In the genomic region with DNA sequence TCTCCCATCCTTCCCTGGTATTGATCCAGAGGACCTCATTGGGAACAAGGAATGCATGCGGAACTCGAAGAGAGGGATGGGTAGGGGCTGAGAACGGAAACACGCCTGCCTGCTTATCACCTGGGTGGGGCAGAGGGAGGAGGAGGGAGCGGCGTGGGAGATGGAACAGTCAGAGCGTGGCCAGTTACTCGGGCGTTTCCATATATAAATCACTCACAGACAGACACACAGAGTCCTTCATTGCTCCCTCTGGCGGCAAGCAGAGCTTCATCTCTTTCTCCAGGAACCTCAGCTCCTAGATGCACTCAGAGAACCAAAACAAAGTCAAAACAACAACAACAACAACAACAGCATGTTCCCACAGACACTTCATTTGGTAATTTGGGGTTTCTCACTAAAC, we compare ENCODE assay signal across 8 mouse cellular contexts. TPM values are rescaled to one million over a fixed set of nuclear protein-coding genes. Genes with fewer than 3 reads are reported as not detected.
DNase-seq lines count a peak whose midpoint lies in the region; ATAC-seq and TF ChIP-seq lines count a peak whose summit lies in the region.

No protein-coding gene starts in this region.

- DNase-seq in left cerebral cortex, postnatal 25 days (ENCODE audit: low spot score in 2 of 2), result peak; percentile 26 to 59
- DNase-seq in left cerebral cortex, adult 11 months (ENCODE audit: low spot score), result no peak
- DNase-seq in NIH3T3 (ENCODE audit: low read depth), result peak; percentile 78
- no peak for DNase-seq in heart, postnatal 0 days (ENCODE audit: low spot score)
- DNase-seq in lung, adult 18-20 months, result peak; percentile 38 to 56
- DNase-seq in thymus, postnatal 36 days, result peak; percentile 31 to 42
- DNase-seq in retina, postnatal 1 day, result no peak
- DNase-seq in gastrocnemius, postnatal 10 days, result no peak

- intact Hi-C loops in left cerebral cortex, postnatal 25 days (cut with DNase I), result loop anchor here (2.0 kb wide), 2 partner anchors 36 to 70 kb away; no protein-coding TSS in a partner anchor

- ATAC-seq in heart, postnatal 0 days (ENCODE audit: insufficient read depth, low read depth), result peak; percentile 28; the same call in 1 of the 2 replicates

- no peak for TF ChIP-seq EP300 in heart, postnatal 0 days (IDR thresholded peaks at IDR 0.05; ENCODE audit: low read depth)

- H3K4me1 ChIP-seq in heart, postnatal 0 days (ENCODE audit: control insufficient read depth, insufficient read depth), result peaks cover 19% of the 10 kb centered on the region

- peak overlapping the region; percentile 57 for H3K27ac ChIP-seq in heart, postnatal 0 days (ENCODE audit: low read depth)

- H3K36me3 ChIP-seq in heart, postnatal 0 days (replicated peaks; ENCODE audit: control insufficient read depth, insufficient read depth, low read length), result no peaks in the 10 kb centered on the region

- H3K27me3 ChIP-seq in heart, postnatal 0 days (ENCODE audit: control insufficient read depth, insufficient read depth, low read length), result no peaks in the 10 kb centered on the region

- H3K9ac ChIP-seq in heart, postnatal 0 days (replicated peaks; ENCODE audit: low read depth, low read length), result no peak overlapping the region

- peak overlapping the region; percentile 22; the same call in 1 of the 2 replicates for H3K4me2 ChIP-seq in heart, postnatal 0 days (ENCODE audit: low read depth, low read length)

- peak; percentile 62 for TF ChIP-seq CTCF in heart, postnatal 0 days (IDR thresholded peaks at IDR 0.05; ENCODE audit: low read depth)

- no peak overlapping the region for H3K4me3 ChIP-seq in heart, postnatal 0 days (ENCODE audit: low read depth, low read length)

- WGBS in heart, postnatal 0 days, result 4% methylated on average over 10 of the region's 10 CpGs

- H3K9me3 ChIP-seq in heart, postnatal 0 days (replicated peaks; ENCODE audit: control insufficient read depth, low read length), result no peaks in the 10 kb centered on the region

RNA-seq across cellular contexts. Expression of gene Tnni1, which starts 9.5 kb away (rescaled TPM):
- total RNA-seq in left cerebral cortex, postnatal 25 days (2021), result 1 to 10 TPM; 2.5 to 3.4 TPM
- 4,186 and 4,592 TPM in 2 replicates for total RNA-seq in heart, postnatal 0 days (2014; rRNA removed; ENCODE audit: low replicate concordance)
- polyA plus RNA-seq in heart, postnatal 0 days (2015; fragmentation: Nextera tagmentation; extraction: Ambion mirVana), result 4,392 and 4,399 TPM in 2 replicates
- 100 to 1,000 TPM; 162 to 214 TPM for total RNA-seq in gastrocnemius, postnatal 10 days (2021)

RNA-seq across cellular contexts. Expression of gene Phlda3, which starts 22.8 kb away (rescaled TPM):
- 10 to 100 TPM; 20.0 to 20.3 TPM for total RNA-seq in left cerebral cortex, postnatal 25 days (2021)
- 87.5 and 130 TPM in 2 replicates for total RNA-seq in heart, postnatal 0 days (2014; rRNA removed; ENCODE audit: low replicate concordance)
- polyA plus RNA-seq in heart, postnatal 0 days (2015; fragmentation: Nextera tagmentation; extraction: Ambion mirVana), result 65.5 and 67.2 TPM in 2 replicates
- total RNA-seq in gastrocnemius, postnatal 10 days (2021), result 10 to 100 TPM; 24.1 to 36.7 TPM

RNA-seq across cellular contexts. Expression of gene Lad1, which starts 29.7 kb away (rescaled TPM):
- total RNA-seq in left cerebral cortex, postnatal 25 days (2021), result 1 to 10 TPM; 1.1 TPM
- 4.4 and 32.9 TPM in 2 replicates for total RNA-seq in heart, postnatal 0 days (2014; rRNA removed; ENCODE audit: low replicate concordance)
- 9.1 and 11.1 TPM in 2 replicates for polyA plus RNA-seq in heart, postnatal 0 days (2015; fragmentation: Nextera tagmentation; extraction: Ambion mirVana)
- total RNA-seq in gastrocnemius, postnatal 10 days (2021), result under 1 TPM; 0.11 to 0.12 TPM

RNA-seq across cellular contexts. Expression of gene Tnnt2, which starts 47.4 kb away (rescaled TPM):
- 1 to 10 TPM; 3.9 to 6.3 TPM for total RNA-seq in left cerebral cortex, postnatal 25 days (2021)
- total RNA-seq in heart, postnatal 0 days (2014; rRNA removed; ENCODE audit: low replicate concordance), result 1,865 and 1,929 TPM in 2 replicates
- polyA plus RNA-seq in heart, postnatal 0 days (2015; fragmentation: Nextera tagmentation; extraction: Ambion mirVana), result 13,184 and 14,025 TPM in 2 replicates
- total RNA-seq in gastrocnemius, postnatal 10 days (2021), result 10 to 100 TPM; 41.1 to 52.6 TPM

Comparison
In these comparisons a context has a peak if more than half of its experiments do, and no peak if none do; other contexts are left out.
1. DNase-seq: peak in left cerebral cortex, postnatal 25 days (2 of 2), NIH3T3 (single experiment), lung, adult 18-20 months (2 of 2) and thymus, postnatal 36 days (2 of 2); none in left cerebral cortex, adult 11 months (single experiment), heart, postnatal 0 days (single experiment), retina, postnatal 1 day (single experiment) and gastrocnemius, postnatal 10 days (single experiment).
2. RNA of gene Tnni1, which starts 9.5 kb away (total RNA-seq): 4,186 to 4,592 TPM in heart, postnatal 0 days and 162 to 214 TPM in gastrocnemius, postnatal 10 days; 2.5 to 3.4 TPM in left cerebral cortex, postnatal 25 days; every median in the first group is over 10 times any median in the second.